Mouse (Mus musculus) liver, postnatal 0 days (tissue): ENCODE results near the gene Fam208b.

Experiments
- CTCF ChIP-seq: sonication (generic); IDR thresholded peaks from 2 replicates; pipeline ENCODE4 v1.5.1; 2016; ENCODE audit warnings: antibody characterized with exemption, low read depth
- EP300 ChIP-seq: IDR thresholded peaks from 2 replicates; pipeline ENCODE4 v1.6.1; 2016; ENCODE audit warnings: antibody characterized with exemption, low read depth, mild to moderate bottlenecking

DNA sequence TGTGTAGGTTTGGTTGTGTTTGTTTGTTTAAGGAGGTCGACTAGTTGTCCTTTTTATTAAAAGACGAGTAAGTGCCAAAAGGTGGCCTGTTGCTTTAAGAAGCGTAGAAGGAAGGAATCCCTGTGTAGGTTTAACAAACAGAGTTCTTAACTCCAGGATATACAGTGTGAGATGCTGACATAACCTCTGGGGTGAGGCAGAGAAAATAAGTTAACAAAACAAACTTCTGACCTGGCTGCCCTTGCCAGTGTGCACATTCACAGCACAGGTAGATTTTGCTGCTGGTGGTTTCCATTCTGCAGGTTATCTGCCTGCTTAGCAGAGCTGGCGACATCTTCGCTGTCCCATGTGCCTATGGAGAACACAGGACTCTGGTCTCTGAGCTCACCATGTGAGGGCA, 31.6 kb upstream of the Fam208b start:
- TF ChIP-seq EP300: no peak
- TF ChIP-seq CTCF: no peak
